Mouse (Mus musculus) cerebellum, postnatal 25 days (tissue): Measurements from ENCODE around the gene Cd79a.

Source experiments
- DNase-seq, 2 experiments: peaks; one replicate each; pipeline ENCODE4 v3.0.0; 2021; ENCODE audit warnings: mixed read lengths in 2 of 2

The Cd79a gene

GRCm38 (mm10) chr7:24931651-24932050 is 34.5 kb downstream of the Cd79a start:
- DNase-seq: no peak

GRCm38 (mm10) chr7:24943641-24944040 is 46.5 kb downstream of the Cd79a start:
- DNase-seq: no peak

DNA sequence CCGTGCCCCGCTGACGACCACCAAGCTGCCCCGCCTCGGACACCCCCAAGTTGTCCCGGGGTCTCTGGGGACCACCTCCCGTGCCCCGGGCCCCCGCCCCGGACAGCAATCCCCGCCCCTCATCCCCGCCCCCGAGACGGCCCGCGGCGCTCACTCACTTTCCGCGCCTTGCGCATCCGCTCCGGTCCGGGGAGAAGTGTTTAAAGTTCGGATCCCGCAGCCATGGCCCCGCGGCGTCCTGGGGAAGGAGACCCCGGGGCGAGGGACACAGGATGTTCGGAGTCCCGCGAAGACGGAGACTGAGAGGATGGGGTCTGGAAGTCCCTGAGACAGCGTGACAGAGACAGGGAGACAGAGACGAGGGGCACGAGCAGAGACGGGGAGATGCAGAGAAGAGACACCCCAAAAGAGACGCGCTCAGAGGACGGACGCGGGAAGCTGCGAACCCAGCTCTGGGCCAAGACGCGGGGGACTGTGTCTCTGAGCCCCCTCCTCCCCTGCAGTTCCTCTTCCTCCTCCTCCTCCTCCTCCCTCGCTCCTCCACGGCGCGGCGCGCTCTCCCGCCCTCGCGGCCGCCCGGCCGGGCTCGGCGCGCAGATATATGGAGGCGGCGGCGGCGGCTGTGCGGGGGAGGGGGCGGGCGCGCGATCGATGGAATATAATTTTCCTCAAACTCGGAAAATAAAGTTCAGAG is 47.2 kb downstream of the Cd79a start, which contains the start of gene Gm4881:
Gene Gm4881, minus strand, starts transcription at position 238 of the 694 bp plus-strand sequence.
- no peak for DNase-seq

DNA sequence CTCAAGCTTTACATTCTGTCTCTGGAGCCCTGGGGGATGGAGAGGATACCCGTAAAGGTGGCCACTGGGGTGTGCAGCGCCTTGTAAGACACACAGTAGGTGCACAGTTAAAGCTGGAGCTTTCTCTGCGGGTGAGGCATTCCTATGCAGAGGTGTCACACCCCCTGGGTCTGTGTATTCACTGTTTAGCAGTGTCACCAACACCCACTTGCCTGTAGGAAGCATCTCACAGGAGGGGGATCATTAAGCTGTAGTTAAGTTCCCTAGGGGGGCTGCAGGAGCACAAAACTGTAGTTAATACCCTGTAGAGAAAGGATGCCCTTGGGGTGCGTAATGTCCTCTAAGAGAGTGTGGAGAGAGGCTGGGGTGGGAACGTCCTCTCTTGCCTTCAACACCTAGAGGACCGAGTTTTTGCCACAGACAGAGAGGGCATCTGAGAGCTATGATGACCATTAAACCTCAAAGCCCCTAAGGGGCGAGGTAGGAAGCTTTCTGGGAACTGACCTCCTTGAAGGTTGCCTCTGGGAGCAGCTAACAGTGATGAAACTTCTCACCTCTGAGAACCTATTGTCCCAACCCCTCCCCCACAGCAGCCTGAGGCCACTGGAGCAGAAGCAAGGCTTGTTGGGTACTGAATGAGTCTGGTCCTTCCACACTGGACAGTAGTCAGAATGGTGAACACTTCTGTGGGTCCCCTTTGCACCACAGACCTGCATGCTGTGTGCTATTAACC is 50.3 kb downstream of the Cd79a start:
- DNase-seq: no peak

- DNase-seq: peak; percentile 31 to 54
These were observed 51.6 kb downstream of the Cd79a start for GRCm38 (mm10) chr7:24948774-24949173.

DNA sequence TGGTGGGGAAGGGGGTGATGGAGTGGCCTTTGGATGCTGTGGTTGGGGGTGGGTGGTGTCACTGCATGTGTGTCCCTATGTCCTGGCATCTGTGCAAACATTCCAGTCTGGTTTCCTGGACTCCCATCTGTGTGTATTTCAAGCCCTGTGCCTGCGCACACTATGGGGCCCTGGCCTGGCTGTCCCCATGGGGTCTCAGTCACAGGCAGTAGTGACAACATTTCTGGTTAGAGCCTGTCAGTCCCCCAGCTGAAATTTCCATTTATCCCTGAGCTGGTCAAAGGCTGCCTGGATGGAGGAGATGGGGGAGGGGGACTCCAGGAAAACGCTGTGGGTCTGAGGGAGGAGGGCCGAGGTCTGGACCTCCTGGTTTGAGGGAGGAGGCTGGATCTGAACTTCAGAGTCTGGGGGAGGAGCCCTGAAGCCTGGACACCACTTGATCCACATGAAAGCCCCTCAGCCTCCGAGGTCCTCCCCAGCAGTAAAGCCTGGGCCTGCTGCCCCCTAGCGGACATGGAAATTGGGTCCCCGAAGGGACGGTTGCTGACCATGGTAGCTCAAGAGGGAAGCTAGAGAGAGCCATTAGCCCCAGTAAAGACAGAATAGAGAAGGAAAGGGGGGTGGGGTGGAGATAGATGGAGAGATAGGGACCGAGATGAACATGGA is 52.9 kb downstream of the Cd79a start:
- DNase-seq: peak; percentile 82 to 88
